Mouse (Mus musculus) MEL (cell line): ENCODE measurements around the gene Zfp865.

Experiments
- CTCF ChIP-seq, 3 experiments: IDR thresholded peaks in 2 of 3; conservative IDR thresholded peaks in 1 of 3; 2 replicates each; pipeline ENCODE4 v1.5.1; 2011 to 2012; ENCODE audit warnings: low read length in 3 of 3, low read depth in 2 of 3, mild to moderate bottlenecking in 2 of 3, improper control_type of control experiment in 1 of 3, inconsistent platforms in 1 of 3, mixed read lengths in 1 of 3, moderate library complexity in 1 of 3; ENCODE audit not compliant: control insufficient read depth in 1 of 3, insufficient read depth in 1 of 3, poor library complexity in 1 of 3, severe bottlenecking in 1 of 3
- GABPA ChIP-seq: IDR thresholded peaks from 2 replicates; pipeline ENCODE4 v1.6.1; 2012; ENCODE audit warnings: low read depth, mild to moderate bottlenecking, inconsistent platforms, low read length, improper control_type of control experiment, moderate library complexity
- MXI1 ChIP-seq: IDR thresholded peaks from 2 replicates; pipeline ENCODE4 v1.6.1; 2011; ENCODE audit warnings: mild to moderate bottlenecking, low read depth, low read length, improper control_type of control experiment
- POLR2A ChIP-seq, 2 experiments: IDR thresholded peaks; 2 replicates each; pipeline ENCODE4 v1.6.1; 2011 to 2012; ENCODE audit warnings: low read length in 2 of 2, mild to moderate bottlenecking in 2 of 2, control low read depth in 1 of 2, improper control_type of control experiment in 1 of 2, low read depth in 1 of 2, moderate library complexity in 1 of 2; ENCODE audit not compliant: control insufficient read depth in 1 of 2, insufficient read depth in 1 of 2, poor library complexity in 1 of 2
- POLR2AphosphoS2 ChIP-seq: IDR thresholded peaks from 2 replicates; pipeline ENCODE4 v1.6.1; 2011; ENCODE audit warnings: low read length, improper control_type of control experiment
- ZC3H11A ChIP-seq: IDR thresholded peaks from 2 replicates; pipeline ENCODE4 v1.6.1; 2012; ENCODE audit warnings: low read depth, mild to moderate bottlenecking, inconsistent platforms, low read length, improper control_type of control experiment

- TF ChIP-seq ZC3H11A (no peak), POLR2AphosphoS2 (no peak), POLR2A (IDR thresholded peaks at IDR 0.05; ENCODE audit: control insufficient read depth in 1 of 2, insufficient read depth in 1 of 2, low read depth in 1 of 2, low read length in 2 of 2, poor library complexity in 1 of 2) (no peak), GABPA (no peak), CTCF (IDR thresholded peaks at IDR 0.05 in 2 of 3, conservative IDR thresholded peaks at IDR 0.05 in 1 of 3; ENCODE audit: control insufficient read depth in 1 of 3, insufficient read depth in 1 of 3, low read depth in 2 of 3, low read length in 3 of 3, poor library complexity in 1 of 3, severe bottlenecking in 1 of 3) (no peak), MXI1 (no peak)
Observed at GRCm38 (mm10) chr7:5052438-5052837, 32.3 kb downstream of the Zfp865 start.
